Mouse (Mus musculus): ENCODE measurements around the gene Ppp6r2. TPM values are rescaled to one million over a fixed set of nuclear protein-coding genes. Genes with fewer than 3 reads are reported as not detected.

The Ppp6r2 gene
- 85.5 and 92.7 TPM in 2 replicates for polyA plus RNA-seq (2014; fragmentation: Nextera tagmentation; extraction: Ambion mirVana)

DNA sequence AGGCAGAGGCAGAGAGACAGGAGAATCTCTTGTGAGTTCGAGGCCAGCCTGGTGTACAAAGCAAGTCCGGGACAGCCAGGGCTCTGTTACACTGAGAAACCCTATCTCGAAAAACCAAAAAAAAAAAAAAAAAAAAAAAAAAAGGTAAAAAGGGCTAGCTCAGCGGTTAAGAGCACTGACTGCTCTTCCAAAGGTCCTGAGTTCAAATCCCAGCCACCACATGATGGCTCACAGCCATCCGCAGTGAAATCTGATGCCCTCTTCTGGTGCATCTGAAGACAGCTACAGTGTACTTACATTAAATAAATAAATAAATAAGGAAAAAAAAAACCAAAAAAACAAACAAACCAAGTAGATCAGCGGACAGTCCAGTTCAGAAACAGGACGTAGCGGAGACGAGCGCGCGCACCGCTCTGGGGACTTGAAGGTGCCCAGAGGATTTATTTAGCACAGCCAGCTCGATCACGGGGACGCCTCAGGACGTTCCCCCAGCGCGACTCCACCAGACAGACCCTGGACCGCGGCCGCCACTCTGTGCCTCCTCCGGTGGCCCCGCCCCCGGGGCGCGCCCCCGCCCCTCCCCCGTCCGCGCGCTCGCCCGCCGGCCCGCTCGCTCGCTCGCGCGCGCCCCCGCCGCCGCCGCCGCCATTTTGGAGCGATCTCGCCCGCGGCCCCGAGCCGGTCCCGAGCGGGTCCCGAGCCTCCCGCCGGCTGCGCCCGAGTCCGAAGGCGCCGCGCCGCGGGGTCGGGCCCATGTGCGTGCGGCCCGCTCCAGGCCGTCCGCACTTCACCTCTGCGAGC, at the start of gene Ppp6r2:
TSS of gene Ppp6r2 (plus strand) at position 639 of the 801 bp plus-strand sequence.
- peak within 1 kb of the TSS; percentile 71 for H3K4me2 ChIP-seq (ENCODE audit: low read depth, low read length)
- ATAC-seq (ENCODE audit: low read depth), result peak; percentile 82
- H3K9me3 ChIP-seq (ENCODE audit: control insufficient read depth, low read length), result no peaks in the 10 kb centered on the region
- WGBS, result 5% methylated on average over 60 of the region's 73 CpGs
- H3K4me1 ChIP-seq (ENCODE audit: control insufficient read depth, insufficient read depth, low read length), result peaks cover 15% of the 10 kb centered on the region; the same call in 1 of the 2 replicates
- H3K9ac ChIP-seq (replicated peaks; ENCODE audit: low read depth, low read length), result peak within 1 kb of the TSS; percentile 99
- H3K27ac ChIP-seq (ENCODE audit: low read depth, low read length), result peak within 1 kb of the TSS; percentile 92
- H3K4me3 ChIP-seq (ENCODE audit: low read depth, low read length), result peak within 1 kb of the TSS; percentile 89
- no peaks in the 10 kb centered on the region for H3K36me3 ChIP-seq (ENCODE audit: control insufficient read depth, insufficient read depth, low read length)
- no peaks in the 10 kb centered on the region for H3K27me3 ChIP-seq (ENCODE audit: control insufficient read depth, insufficient read depth, low read length)

DNA sequence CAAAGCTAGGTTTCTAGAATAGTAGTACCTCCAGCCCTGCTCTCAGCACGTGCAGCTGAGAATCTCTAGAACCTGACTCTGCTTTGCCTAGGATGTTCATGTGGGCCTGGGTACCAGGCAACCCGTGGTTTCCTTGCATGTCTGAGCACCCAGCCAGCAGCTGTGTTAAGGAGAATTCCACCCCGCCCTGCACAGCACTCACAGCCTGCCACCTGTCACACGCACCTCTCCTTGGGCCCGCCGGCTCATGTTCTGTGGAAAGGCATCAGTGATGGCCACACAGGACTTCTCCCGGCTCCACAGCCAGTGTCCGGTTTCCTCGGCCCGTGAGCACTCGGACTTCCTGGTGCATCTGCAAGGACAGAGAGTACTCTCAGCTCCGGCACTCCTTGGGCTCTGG, 45.9 kb upstream of the Ppp6r2 start:
- 93% methylated on average over 12 of the region's 12 CpGs for WGBS
- Histone ChIP-seq H3K9ac (replicated peaks; ENCODE audit: low read depth, low read length) (no peak overlapping the region), H3K36me3 (ENCODE audit: control insufficient read depth, insufficient read depth, low read length) (peaks cover 70% of the 10 kb centered on the region), H3K27ac (ENCODE audit: low read depth, low read length) (no peak overlapping the region), H3K27me3 (ENCODE audit: control insufficient read depth, insufficient read depth, low read length) (no peaks in the 10 kb centered on the region), H3K9me3 (ENCODE audit: control insufficient read depth, low read length) (no peaks in the 10 kb centered on the region), H3K4me2 (ENCODE audit: low read depth, low read length) (no peak overlapping the region), H3K4me1 (ENCODE audit: control insufficient read depth, insufficient read depth, low read length) (peaks cover 15% of the 10 kb centered on the region), H3K4me3 (ENCODE audit: low read depth, low read length) (no peak overlapping the region)
- no peak for ATAC-seq (ENCODE audit: low read depth)

DNA sequence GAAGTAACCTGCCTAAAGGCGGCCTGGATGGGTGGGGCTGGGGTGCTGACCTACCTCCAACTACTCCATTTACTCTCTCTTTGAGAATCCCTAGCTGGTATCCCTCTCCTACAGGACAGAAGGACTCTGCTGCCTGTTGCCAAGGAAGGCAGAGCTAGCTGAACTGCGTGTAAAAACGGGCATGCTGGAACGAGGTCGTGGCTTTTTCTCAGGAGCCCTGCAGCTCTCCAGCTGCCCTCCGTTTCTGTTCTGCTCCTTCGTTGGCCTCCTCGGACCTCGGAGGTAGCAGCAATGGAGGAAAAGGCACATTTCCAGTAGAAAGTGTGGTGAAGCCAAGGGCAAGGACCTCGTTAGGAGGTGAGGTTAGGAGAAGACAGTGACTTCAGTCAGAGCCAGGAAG, 42.4 kb upstream of the Ppp6r2 start:
- WGBS, result 56% methylated on average over 10 of the region's 10 CpGs
- Histone ChIP-seq H3K4me2 (ENCODE audit: low read depth, low read length) (no peak overlapping the region), H3K9ac (replicated peaks; ENCODE audit: low read depth, low read length) (no peak overlapping the region), H3K27ac (ENCODE audit: low read depth, low read length) (peak overlapping the region; percentile 7; the same call in 1 of the 2 replicates), H3K4me3 (ENCODE audit: low read depth, low read length) (no peak overlapping the region), H3K4me1 (ENCODE audit: control insufficient read depth, insufficient read depth, low read length) (peaks cover 35% of the 10 kb centered on the region), H3K27me3 (ENCODE audit: control insufficient read depth, insufficient read depth, low read length) (no peaks in the 10 kb centered on the region), H3K36me3 (ENCODE audit: control insufficient read depth, insufficient read depth, low read length) (peaks cover 42% of the 10 kb centered on the region), H3K9me3 (ENCODE audit: control insufficient read depth, low read length) (no peaks in the 10 kb centered on the region)
- no peak for ATAC-seq (ENCODE audit: low read depth)

DNA sequence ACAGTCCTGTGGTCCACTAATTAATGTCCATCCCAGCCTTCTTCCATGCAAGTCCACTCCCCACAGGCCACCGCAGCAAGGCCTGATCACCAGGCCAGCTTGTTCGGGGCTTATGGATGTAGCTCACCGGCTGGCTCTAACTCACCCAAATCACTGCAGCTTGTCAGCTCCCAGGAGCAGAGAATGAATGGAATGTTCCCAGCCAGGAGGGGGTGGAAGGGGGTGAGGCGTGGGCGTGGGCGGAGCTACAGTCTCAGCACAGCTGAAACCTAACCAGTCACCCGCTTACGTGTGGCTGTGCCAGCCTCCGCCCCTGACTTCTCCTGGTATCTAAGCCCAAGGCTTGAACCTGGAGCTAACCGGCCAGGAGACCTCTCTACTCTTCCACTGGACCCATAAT, 41.9 kb upstream of the Ppp6r2 start:
- Histone ChIP-seq H3K27me3 (ENCODE audit: control insufficient read depth, insufficient read depth, low read length) (no peaks in the 10 kb centered on the region), H3K4me1 (ENCODE audit: control insufficient read depth, insufficient read depth, low read length) (peaks cover 40% of the 10 kb centered on the region), H3K4me2 (ENCODE audit: low read depth, low read length) (no peak overlapping the region), H3K36me3 (ENCODE audit: control insufficient read depth, insufficient read depth, low read length) (peaks cover 37% of the 10 kb centered on the region), H3K9me3 (ENCODE audit: control insufficient read depth, low read length) (no peaks in the 10 kb centered on the region), H3K27ac (ENCODE audit: low read depth, low read length) (peak overlapping the region; percentile 35; the same call in 1 of the 2 replicates), H3K9ac (replicated peaks; ENCODE audit: low read depth, low read length) (no peak overlapping the region), H3K4me3 (ENCODE audit: low read depth, low read length) (no peak overlapping the region)
- peak; percentile 44; the same call in 1 of the 2 replicates for ATAC-seq (ENCODE audit: low read depth)
- WGBS, result 0% methylated on average over 10 of the region's 10 CpGs

DNA sequence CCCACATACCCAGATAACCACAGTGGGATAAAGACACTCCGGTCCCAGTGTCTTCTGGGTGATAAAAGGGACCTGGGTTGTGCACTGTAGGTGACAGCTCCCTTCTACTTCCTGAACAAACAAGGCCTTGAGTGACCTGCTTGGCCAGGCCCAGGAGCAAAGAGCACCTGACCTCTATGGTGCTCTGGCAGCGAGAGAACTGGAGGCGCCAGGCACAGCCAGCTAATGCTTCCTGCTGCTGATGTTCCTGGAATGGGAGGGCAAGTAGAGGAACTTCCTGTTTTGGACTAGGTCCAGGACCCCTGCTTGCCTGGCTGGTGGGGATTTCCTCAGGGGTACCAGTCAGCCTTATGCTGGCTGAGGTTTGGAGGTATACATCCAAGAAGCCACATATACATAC, 41.3 kb upstream of the Ppp6r2 start:
- Histone ChIP-seq H3K4me1 (ENCODE audit: control insufficient read depth, insufficient read depth, low read length) (peaks cover 46% of the 10 kb centered on the region), H3K36me3 (ENCODE audit: control insufficient read depth, insufficient read depth, low read length) (peaks cover 30% of the 10 kb centered on the region), H3K9me3 (ENCODE audit: control insufficient read depth, low read length) (no peaks in the 10 kb centered on the region), H3K4me3 (ENCODE audit: low read depth, low read length) (no peak overlapping the region), H3K27ac (ENCODE audit: low read depth, low read length) (0 out of 2 replicates have a peak overlapping the region, but pooled peaks have one; percentile 22), H3K27me3 (ENCODE audit: control insufficient read depth, insufficient read depth, low read length) (no peaks in the 10 kb centered on the region), H3K9ac (replicated peaks; ENCODE audit: low read depth, low read length) (no peak overlapping the region; the same call in 1 of the 2 replicates), H3K4me2 (ENCODE audit: low read depth, low read length) (no peak overlapping the region)
- WGBS, result 71% methylated on average over 3 of the region's 3 CpGs
- ATAC-seq (ENCODE audit: low read depth), result no peak

DNA sequence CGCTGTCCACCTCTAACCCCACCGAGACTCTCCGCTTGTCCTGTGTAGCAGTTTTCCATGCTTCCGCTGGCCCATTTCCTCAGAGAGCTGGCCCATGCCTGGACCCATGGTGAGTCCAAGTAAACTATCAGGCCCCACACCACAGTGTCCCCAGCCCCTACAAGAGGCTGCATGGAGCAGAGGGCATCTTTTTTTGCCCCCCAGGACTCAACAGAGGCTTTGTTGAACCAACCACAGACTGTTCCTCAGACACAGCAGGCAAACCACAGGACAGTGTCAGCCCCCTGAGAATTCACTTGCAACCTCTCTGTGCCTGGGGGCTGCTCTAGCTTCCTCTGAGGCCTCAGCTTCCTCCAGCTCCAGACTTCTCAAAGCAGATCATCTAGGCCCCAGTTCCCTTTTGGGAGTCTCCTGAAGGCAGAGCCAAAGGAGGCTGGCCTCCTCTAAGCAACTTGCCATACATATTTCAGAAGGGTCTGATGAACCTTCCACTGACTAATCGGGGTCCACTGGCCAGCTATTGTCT, 39.8 kb upstream of the Ppp6r2 start:
- Histone ChIP-seq H3K4me1 (ENCODE audit: control insufficient read depth, insufficient read depth, low read length) (peaks cover 54% of the 10 kb centered on the region), H3K4me3 (ENCODE audit: low read depth, low read length) (no peak overlapping the region), H3K36me3 (ENCODE audit: control insufficient read depth, insufficient read depth, low read length) (peaks cover 16% of the 10 kb centered on the region), H3K27ac (ENCODE audit: low read depth, low read length) (no peak overlapping the region), H3K4me2 (ENCODE audit: low read depth, low read length) (no peak overlapping the region), H3K27me3 (ENCODE audit: control insufficient read depth, insufficient read depth, low read length) (no peaks in the 10 kb centered on the region), H3K9ac (replicated peaks; ENCODE audit: low read depth, low read length) (no peak overlapping the region), H3K9me3 (ENCODE audit: control insufficient read depth, low read length) (no peaks in the 10 kb centered on the region)
- ATAC-seq (ENCODE audit: low read depth), result no peak
- WGBS, result 97% methylated on average over 5 of the region's 5 CpGs

DNA sequence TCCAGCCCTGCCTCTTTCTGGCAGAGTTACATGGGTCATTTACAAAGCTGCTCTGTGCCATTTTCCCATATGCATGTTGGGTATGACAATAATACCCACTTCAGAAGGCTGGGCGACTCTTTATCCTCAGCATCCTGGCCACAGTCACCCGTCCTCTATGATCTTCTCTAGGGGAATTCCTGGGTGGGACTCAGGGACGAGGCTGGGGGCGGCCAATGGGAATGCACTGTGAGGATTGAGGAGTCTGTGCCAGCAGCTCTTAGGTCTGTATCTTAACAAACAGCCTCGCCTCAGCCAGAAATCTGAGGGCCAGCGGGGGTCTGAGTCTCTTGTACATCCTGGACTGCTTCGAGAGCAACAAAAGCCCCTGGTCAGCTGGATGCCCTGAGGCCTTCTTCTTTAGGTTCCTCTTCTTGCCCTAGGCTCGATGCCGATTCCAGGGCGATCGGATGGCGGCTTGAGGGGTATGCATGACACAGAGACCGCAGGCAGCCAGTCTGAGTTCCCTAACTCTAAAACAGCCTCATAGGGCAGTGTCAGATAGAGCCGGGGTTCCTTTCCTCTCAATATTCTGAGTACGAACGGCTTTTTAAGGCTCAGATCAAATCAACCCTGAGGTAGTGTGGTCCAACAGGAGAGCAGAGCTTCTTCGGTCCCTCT, 38.9 kb upstream of the Ppp6r2 start:
- ATAC-seq (ENCODE audit: low read depth), result no peak
- WGBS, result 26% methylated on average over 17 of the region's 17 CpGs
- peaks cover 8% of the 10 kb centered on the region for H3K36me3 ChIP-seq (ENCODE audit: control insufficient read depth, insufficient read depth, low read length)

DNA sequence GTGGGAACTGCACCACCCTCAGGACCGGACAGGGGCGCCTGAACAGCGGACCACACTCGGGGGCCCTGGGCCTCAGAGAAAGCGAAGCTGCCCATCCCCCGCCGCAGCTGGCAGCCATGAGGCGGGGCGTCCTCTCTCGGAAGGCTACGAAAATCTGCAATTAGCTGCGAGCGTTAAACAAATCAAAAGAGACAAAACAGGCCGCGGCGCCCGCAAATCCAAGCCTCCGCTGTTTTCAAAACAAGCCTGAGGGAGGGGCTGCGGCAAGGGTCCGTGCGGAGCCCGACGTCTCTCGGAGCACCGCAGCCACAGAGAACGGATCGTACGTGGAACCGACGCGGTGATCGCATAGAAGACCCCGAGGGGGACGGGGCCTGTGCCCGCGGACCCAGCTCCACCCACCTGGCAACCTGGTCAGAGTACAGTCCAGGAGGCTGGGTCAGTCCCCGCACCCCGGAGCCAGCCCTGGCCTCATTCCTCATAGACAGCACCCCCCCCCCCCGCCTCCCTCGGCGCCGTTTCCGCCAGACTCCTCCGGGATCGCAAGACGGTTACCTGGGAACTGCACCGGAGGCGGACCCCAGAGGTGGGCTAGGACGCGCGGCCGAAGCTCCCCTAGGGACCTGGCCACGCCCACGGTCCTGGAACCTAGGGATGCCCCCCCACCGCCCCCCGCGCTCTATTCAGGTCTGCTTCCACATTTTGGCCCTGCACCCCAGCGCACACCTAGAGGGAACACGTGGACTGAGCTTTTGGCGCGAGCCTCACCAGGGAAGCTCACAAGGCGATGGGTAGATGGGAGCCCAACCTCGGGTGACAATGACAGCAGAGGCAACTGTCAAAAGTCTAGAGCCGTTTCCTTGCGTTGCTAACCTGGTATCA, 38.1 kb upstream of the Ppp6r2 start:
- ATAC-seq (ENCODE audit: low read depth), result peak; percentile 44
- 0% methylated on average over 62 of the region's 65 CpGs for WGBS
- Histone ChIP-seq H3K9ac (replicated peaks; ENCODE audit: low read depth, low read length) (peak overlapping the region; percentile 70), H3K27ac (ENCODE audit: low read depth, low read length) (peak overlapping the region; percentile 79), H3K36me3 (ENCODE audit: control insufficient read depth, insufficient read depth, low read length) (peaks cover 2% of the 10 kb centered on the region), H3K27me3 (ENCODE audit: control insufficient read depth, insufficient read depth, low read length) (no peaks in the 10 kb centered on the region), H3K4me2 (ENCODE audit: low read depth, low read length) (peak overlapping the region; percentile 97), H3K9me3 (ENCODE audit: control insufficient read depth, low read length) (no peaks in the 10 kb centered on the region), H3K4me1 (ENCODE audit: control insufficient read depth, insufficient read depth, low read length) (peaks cover 71% of the 10 kb centered on the region), H3K4me3 (ENCODE audit: low read depth, low read length) (peak overlapping the region; percentile 43)

More for the DNA sequence above, 38.9 kb upstream of the Ppp6r2 start:
- Histone ChIP-seq H3K4me2 (ENCODE audit: low read depth, low read length) (peak overlapping the region; percentile 97), H3K4me3 (ENCODE audit: low read depth, low read length) (peak overlapping the region; percentile 43), H3K27ac (ENCODE audit: low read depth, low read length) (peak overlapping the region; percentile 79), H3K4me1 (ENCODE audit: control insufficient read depth, insufficient read depth, low read length) (peaks cover 62% of the 10 kb centered on the region), H3K9ac (replicated peaks; ENCODE audit: low read depth, low read length) (peak overlapping the region; percentile 70), H3K9me3 (ENCODE audit: control insufficient read depth, low read length) (no peaks in the 10 kb centered on the region), H3K27me3 (ENCODE audit: control insufficient read depth, insufficient read depth, low read length) (no peaks in the 10 kb centered on the region)
